In genomic region chr6:57535386-57535936, GRCm38 (mm10) we compare ENCODE assay signal across 8 mouse cellular contexts. TPM values are rescaled to one million over a fixed set of nuclear protein-coding genes. Genes with fewer than 3 reads are reported as not detected.
DNase-seq lines count a peak whose midpoint lies in the region; ATAC-seq lines count a peak whose summit lies in the region.

Gene Ppm1k (minus strand): TSS chr6:57535468.

- ATAC-seq in hindbrain, embryonic 12.5 days (ENCODE audit: low FRiP score) = peak; percentile 98

- H3K27ac ChIP-seq in hindbrain, embryonic 12.5 days = peak within 1 kb of the TSS; percentile 67

- peak within 1 kb of the TSS; percentile 78 for H3K4me2 ChIP-seq in hindbrain, embryonic 12.5 days (replicated peaks)

- H3K9me3 ChIP-seq in hindbrain, embryonic 12.5 days (replicated peaks) = no peaks in the 10 kb centered on the region

- H3K36me3 ChIP-seq in hindbrain, embryonic 12.5 days = no peaks in the 10 kb centered on the region

- H3K4me1 ChIP-seq in hindbrain, embryonic 12.5 days = peaks cover 10% of the 10 kb centered on the region

- H3K9ac ChIP-seq in hindbrain, embryonic 12.5 days = peak within 1 kb of the TSS; percentile 67

- under 1% methylated on average over 24 of the region's 24 CpGs for WGBS in hindbrain, embryonic 12.5 days

- H3K27me3 ChIP-seq in hindbrain, embryonic 12.5 days = no peaks in the 10 kb centered on the region

- peak within 1 kb of the TSS; percentile 56 for H3K4me3 ChIP-seq in hindbrain, embryonic 12.5 days

- peak; percentile 100 for DNase-seq in NIH3T3 (ENCODE audit: low read depth)
- DNase-seq in cerebellum, postnatal 10 days = peak; percentile 98
- DNase-seq in frontal cortex, postnatal 10 days (ENCODE audit: low spot score in 2 of 2) = peak; percentile 98 to 99
- DNase-seq in layer of hippocampus, postnatal 14 days (ENCODE audit: low spot score in 2 of 2) = peak; percentile 98 to 100
- DNase-seq in lung, postnatal 14 days = peak; percentile 99
- DNase-seq in retina, adult 2 months (ENCODE audit: low read depth, low spot score) = peak; percentile 65
- peak; percentile 95 to 96 for DNase-seq in thymus, postnatal 36 days

RNA-seq across cellular contexts. Expression of gene Ppm1k, which starts in this region (rescaled TPM):
- polyA plus RNA-seq in hindbrain, embryonic 12.5 days (2016; fragmentation: Nextera tagmentation; extraction: Ambion mirVana) = 7.3 and 7.4 TPM in 2 replicates
- total RNA-seq in layer of hippocampus, postnatal 14 days (2021) = 10 to 100 TPM; 44.7 to 49.7 TPM

Comparison
In these comparisons a context has a peak if more than half of its experiments do, and no peak if none do; other contexts are left out.
1. Peak in every context shown above with its lines: DNase-seq, ATAC-seq, H3K4me3 ChIP-seq and H3K27ac ChIP-seq.